Mouse (Mus musculus): Measurements from ENCODE around the gene Ints1. TPM values are rescaled to one million over a fixed set of nuclear protein-coding genes. Genes with fewer than 3 reads are reported as not detected.

Ints1 gene
- polyA plus RNA-seq, 1 experiment from 2014 or later: 35.9 TPM

GRCm38 (mm10) chr5:139797473-139798167 lies 22.1 kb upstream of the Ints1 start:
- DNase-seq (ENCODE audit: low spot score) (peak; percentile 91), ATAC-seq (ENCODE audit: insufficient read depth, low FRiP score, low TSS enrichment) (peak; percentile 92)
- H3K9me3 ChIP-seq (ENCODE audit: control insufficient read depth, low read length): no peaks in the 10 kb centered on the region
- H3K27ac ChIP-seq (ENCODE audit: low read depth, low read length): peak overlapping the region; percentile 75
- peak overlapping the region; percentile 30 for H3K4me2 ChIP-seq (ENCODE audit: low read depth)
- H3K4me1 ChIP-seq (ENCODE audit: control insufficient read depth, insufficient read depth, low read length): peaks cover 26% of the 10 kb centered on the region
- WGBS: 26% methylated on average over 11 of the region's 11 CpGs
- peak overlapping the region; percentile 0; the same call in 1 of the 2 replicates for H3K4me3 ChIP-seq (ENCODE audit: low read depth, low read length)
- H3K27me3 ChIP-seq (ENCODE audit: control insufficient read depth, insufficient read depth, low read length): no peaks in the 10 kb centered on the region
- peak overlapping the region; percentile 3; the same call in 1 of the 2 replicates for H3K9ac ChIP-seq (ENCODE audit: low read length)
- peaks cover 2% of the 10 kb centered on the region; the same call in 1 of the 2 replicates for H3K36me3 ChIP-seq (ENCODE audit: control insufficient read depth, insufficient read depth, low read length)

- H3K9ac ChIP-seq (ENCODE audit: low read length): no peak overlapping the region; the same call in 1 of the 2 replicates
- 0 out of 2 replicates have a peak overlapping the region, but pooled peaks have one; percentile 2 for H3K27ac ChIP-seq (ENCODE audit: low read depth, low read length)
- no peak overlapping the region for H3K4me3 ChIP-seq (ENCODE audit: low read depth, low read length)
- 27% methylated on average over 13 of the region's 13 CpGs for WGBS
- H3K4me1 ChIP-seq (ENCODE audit: control insufficient read depth, insufficient read depth, low read length): peaks cover 34% of the 10 kb centered on the region
- H3K27me3 ChIP-seq (ENCODE audit: control insufficient read depth, insufficient read depth, low read length): no peaks in the 10 kb centered on the region
- ATAC-seq (ENCODE audit: insufficient read depth, low FRiP score, low TSS enrichment): no peak
- H3K36me3 ChIP-seq (ENCODE audit: control insufficient read depth, insufficient read depth, low read length): 0 out of 2 replicates have a peak, but pooled peaks cover 2% of the 10 kb centered on the region
- H3K9me3 ChIP-seq (ENCODE audit: control insufficient read depth, low read length): no peaks in the 10 kb centered on the region
- no peak overlapping the region for H3K4me2 ChIP-seq (ENCODE audit: low read depth)
- DNase-seq (ENCODE audit: low spot score): peak; percentile 56
These were observed 21.4 kb upstream of the Ints1 start for GRCm38 (mm10) chr5:139796900-139797299.

DNA sequence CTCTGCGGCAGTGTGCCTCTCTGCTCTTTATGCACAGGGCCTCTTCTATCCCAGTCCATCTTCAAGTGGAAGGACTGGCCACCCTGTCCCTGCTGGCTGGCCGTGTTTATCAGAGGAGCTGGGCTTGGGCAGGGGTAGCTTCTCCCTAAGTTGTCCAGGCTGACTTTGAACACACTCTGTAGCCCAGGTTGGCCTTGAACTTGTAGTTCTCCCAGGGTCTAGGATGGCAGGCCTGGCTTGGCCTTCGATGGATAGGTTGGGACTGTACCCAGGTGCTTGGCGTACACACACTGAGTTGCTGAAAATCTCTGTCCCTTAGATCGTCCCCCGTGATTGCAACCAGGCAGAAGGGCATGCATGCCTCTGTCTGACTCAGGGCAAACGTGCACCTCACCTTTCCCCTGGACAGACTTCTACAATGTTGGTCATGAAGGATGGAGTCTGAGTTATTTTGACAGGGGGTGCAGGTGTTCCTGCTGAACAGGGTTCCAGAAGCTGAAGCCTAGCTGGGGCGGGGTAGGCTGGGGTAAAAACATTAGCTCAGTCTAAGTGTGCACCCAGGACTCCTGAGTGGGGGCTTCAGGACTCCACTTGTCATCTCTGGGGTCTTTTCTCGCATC lies 20.6 kb upstream of the Ints1 start:
- no peak overlapping the region for H3K9ac ChIP-seq (ENCODE audit: low read length)

DNA sequence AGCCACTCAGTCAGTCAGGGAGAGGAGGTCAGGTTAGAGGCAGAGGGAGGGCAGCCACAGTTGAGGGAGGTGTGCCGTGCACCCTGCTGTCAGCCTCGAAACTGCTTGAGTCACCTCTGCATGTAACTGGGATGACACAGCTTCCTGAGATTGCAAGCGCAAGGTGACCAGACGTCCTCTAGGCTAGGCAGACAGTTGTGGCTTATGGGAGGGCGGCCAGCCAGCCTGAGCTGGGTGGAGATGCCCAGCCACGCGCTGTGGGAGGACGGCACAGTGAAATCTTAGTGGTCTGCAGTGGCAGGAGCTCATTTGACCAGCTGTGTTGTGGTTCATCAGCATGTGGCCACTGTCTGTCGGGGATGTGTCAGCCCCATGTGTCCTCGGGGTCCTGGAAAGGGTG lies 19.5 kb upstream of the Ints1 start:
- Histone ChIP-seq H3K9ac (ENCODE audit: low read length) (no peak overlapping the region), H3K4me3 (ENCODE audit: low read depth, low read length) (no peak overlapping the region), H3K36me3 (ENCODE audit: control insufficient read depth, insufficient read depth, low read length) (no peaks in the 10 kb centered on the region), H3K27ac (ENCODE audit: low read depth, low read length) (no peak overlapping the region), H3K4me1 (ENCODE audit: control insufficient read depth, insufficient read depth, low read length) (peaks cover 36% of the 10 kb centered on the region), H3K4me2 (ENCODE audit: low read depth) (no peak overlapping the region), H3K9me3 (ENCODE audit: control insufficient read depth, low read length) (no peaks in the 10 kb centered on the region), H3K27me3 (ENCODE audit: control insufficient read depth, insufficient read depth, low read length) (no peaks in the 10 kb centered on the region)
- DNase-seq (ENCODE audit: low spot score) (no peak), ATAC-seq (ENCODE audit: insufficient read depth, low FRiP score, low TSS enrichment) (no peak)
- WGBS: 73% methylated on average over 10 of the region's 10 CpGs

More for the DNA sequence above, 20.6 kb upstream of the Ints1 start:
- Histone ChIP-seq H3K27ac (ENCODE audit: low read depth, low read length) (no peak overlapping the region), H3K9me3 (ENCODE audit: control insufficient read depth, low read length) (no peaks in the 10 kb centered on the region), H3K4me3 (ENCODE audit: low read depth, low read length) (no peak overlapping the region), H3K27me3 (ENCODE audit: control insufficient read depth, insufficient read depth, low read length) (no peaks in the 10 kb centered on the region), H3K4me1 (ENCODE audit: control insufficient read depth, insufficient read depth, low read length) (peaks cover 36% of the 10 kb centered on the region), H3K36me3 (ENCODE audit: control insufficient read depth, insufficient read depth, low read length) (0 out of 2 replicates have a peak, but pooled peaks cover 2% of the 10 kb centered on the region), H3K4me2 (ENCODE audit: low read depth) (no peak overlapping the region)
- no peak for ATAC-seq (ENCODE audit: insufficient read depth, low FRiP score, low TSS enrichment)
- 80% methylated on average over 9 of the region's 9 CpGs for WGBS
- DNase-seq (ENCODE audit: low spot score): no peak

- no peak for ATAC-seq (ENCODE audit: insufficient read depth, low FRiP score, low TSS enrichment)
- Histone ChIP-seq H3K36me3 (ENCODE audit: control insufficient read depth, insufficient read depth, low read length) (no peaks in the 10 kb centered on the region), H3K9ac (ENCODE audit: low read length) (no peak overlapping the region), H3K4me1 (ENCODE audit: control insufficient read depth, insufficient read depth, low read length) (peaks cover 36% of the 10 kb centered on the region), H3K4me3 (ENCODE audit: low read depth, low read length) (no peak overlapping the region), H3K27ac (ENCODE audit: low read depth, low read length) (no peak overlapping the region), H3K9me3 (ENCODE audit: control insufficient read depth, low read length) (no peaks in the 10 kb centered on the region), H3K27me3 (ENCODE audit: control insufficient read depth, insufficient read depth, low read length) (no peaks in the 10 kb centered on the region), H3K4me2 (ENCODE audit: low read depth) (no peak overlapping the region)
- 87% methylated on average over 5 of the region's 5 CpGs for WGBS
- no peak for DNase-seq (ENCODE audit: low spot score)
These were observed 18.7 kb upstream of the Ints1 start for GRCm38 (mm10) chr5:139794137-139794536.

- H3K9me3 ChIP-seq (ENCODE audit: control insufficient read depth, low read length): no peaks in the 10 kb centered on the region
- H3K4me3 ChIP-seq (ENCODE audit: low read depth, low read length): no peak overlapping the region
- H3K9ac ChIP-seq (ENCODE audit: low read length): 0 out of 2 replicates have a peak overlapping the region, but pooled peaks have one; percentile 7
- peaks cover 31% of the 10 kb centered on the region for H3K4me1 ChIP-seq (ENCODE audit: control insufficient read depth, insufficient read depth, low read length)
- no peak overlapping the region; the same call in 1 of the 2 replicates for H3K4me2 ChIP-seq (ENCODE audit: low read depth)
- WGBS: 70% methylated on average over 11 of the region's 11 CpGs
- H3K36me3 ChIP-seq (ENCODE audit: control insufficient read depth, insufficient read depth, low read length): no peaks in the 10 kb centered on the region
- no peak overlapping the region for H3K27ac ChIP-seq (ENCODE audit: low read depth, low read length)
- no peaks in the 10 kb centered on the region for H3K27me3 ChIP-seq (ENCODE audit: control insufficient read depth, insufficient read depth, low read length)
- ATAC-seq (ENCODE audit: insufficient read depth, low FRiP score, low TSS enrichment) (no peak), DNase-seq (ENCODE audit: low spot score) (no peak)
These were observed 18.0 kb upstream of the Ints1 start for GRCm38 (mm10) chr5:139793338-139794089.

DNA sequence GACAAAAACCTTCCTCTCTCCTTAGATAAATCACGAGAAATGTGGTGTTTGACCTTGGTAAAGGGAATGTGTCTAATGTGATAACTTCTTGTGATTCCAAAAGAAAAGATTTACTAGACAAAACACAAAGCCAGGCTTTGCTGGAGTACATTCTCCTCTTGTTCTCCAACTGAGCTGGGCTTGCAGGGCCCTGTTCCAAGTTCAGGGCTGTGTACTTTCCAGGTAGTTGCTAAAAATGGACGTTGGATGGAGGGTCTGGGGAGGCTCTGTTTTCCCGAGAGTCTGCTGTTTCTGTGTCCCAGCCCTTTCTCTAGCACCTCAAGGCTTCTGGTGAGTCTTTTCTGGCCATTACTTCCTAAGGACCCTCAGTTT lies 17.5 kb upstream of the Ints1 start:
- H3K4me1 ChIP-seq (ENCODE audit: control insufficient read depth, insufficient read depth, low read length): peaks cover 26% of the 10 kb centered on the region
- 69% methylated on average over 3 of the region's 3 CpGs for WGBS
- DNase-seq (ENCODE audit: low spot score): no peak

DNA sequence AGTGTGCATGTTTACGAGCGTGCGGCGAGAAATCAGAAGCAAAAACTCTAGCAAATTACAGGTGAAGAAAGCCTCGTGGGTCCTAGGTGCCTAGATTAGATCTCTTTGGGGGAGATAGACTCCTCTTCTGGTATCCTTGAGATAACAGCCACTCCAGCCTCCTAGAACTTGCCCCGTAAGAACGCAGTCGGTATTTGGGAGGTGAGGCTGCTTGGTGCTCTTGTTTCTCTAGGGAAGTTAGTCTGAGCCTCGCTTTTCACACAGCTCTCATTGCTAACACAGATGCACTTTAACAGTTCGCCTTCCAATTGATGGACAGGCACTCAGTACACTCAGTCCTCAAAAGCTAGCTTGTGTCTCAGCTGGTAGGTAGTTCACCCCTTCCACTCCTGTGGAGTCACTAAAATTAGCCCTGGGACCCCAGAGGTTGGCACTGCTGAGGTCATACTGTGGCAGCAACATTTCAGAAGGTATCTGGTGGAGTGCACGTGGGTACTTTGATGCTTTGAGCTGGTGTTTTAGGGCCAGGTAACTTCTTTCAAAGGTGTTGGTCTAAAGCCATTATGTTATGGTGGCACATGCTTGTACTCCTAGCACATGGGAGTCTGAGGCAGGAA lies 16.8 kb upstream of the Ints1 start:
- Histone ChIP-seq H3K36me3 (ENCODE audit: control insufficient read depth, insufficient read depth, low read length) (no peaks in the 10 kb centered on the region), H3K27ac (ENCODE audit: low read depth, low read length) (no peak overlapping the region), H3K4me3 (ENCODE audit: low read depth, low read length) (peak overlapping the region; percentile 46), H3K9ac (ENCODE audit: low read length) (peak overlapping the region; percentile 30; the same call in 1 of the 2 replicates), H3K27me3 (ENCODE audit: control insufficient read depth, insufficient read depth, low read length) (no peaks in the 10 kb centered on the region), H3K4me2 (ENCODE audit: low read depth) (peak overlapping the region; percentile 86), H3K9me3 (ENCODE audit: control insufficient read depth, low read length) (no peaks in the 10 kb centered on the region), H3K4me1 (ENCODE audit: control insufficient read depth, insufficient read depth, low read length) (peaks cover 20% of the 10 kb centered on the region)
- DNase-seq (ENCODE audit: low spot score) (no peak), ATAC-seq (ENCODE audit: insufficient read depth, low FRiP score, low TSS enrichment) (no peak)
- WGBS: 26% methylated on average over 11 of the region's 11 CpGs

More for the DNA sequence above, 17.5 kb upstream of the Ints1 start:
- H3K27me3 ChIP-seq (ENCODE audit: control insufficient read depth, insufficient read depth, low read length): no peaks in the 10 kb centered on the region
- no peak overlapping the region; the same call in 1 of the 2 replicates for H3K4me2 ChIP-seq (ENCODE audit: low read depth)
- 0 out of 2 replicates have a peak overlapping the region, but pooled peaks have one; percentile 7 for H3K9ac ChIP-seq (ENCODE audit: low read length)
- ATAC-seq (ENCODE audit: insufficient read depth, low FRiP score, low TSS enrichment): no peak
- H3K27ac ChIP-seq (ENCODE audit: low read depth, low read length): no peak overlapping the region
- no peaks in the 10 kb centered on the region for H3K36me3 ChIP-seq (ENCODE audit: control insufficient read depth, insufficient read depth, low read length)
- H3K4me3 ChIP-seq (ENCODE audit: low read depth, low read length): no peak overlapping the region
- no peaks in the 10 kb centered on the region for H3K9me3 ChIP-seq (ENCODE audit: control insufficient read depth, low read length)

Measured in neural tube, embryonic 11.5 days (tissue).